Mouse (Mus musculus): ENCODE measurements at regions not wholly inside any gene's neighbourhood (a gene's known extent, or its start where the extent isn't known, plus 50 kb on each side); places are given as distances from the start of the nearest gene placed in this dataset.

GRCm38 (mm10) chr13:114642901-114643491 lies 175.0 kb upstream of the Mocs2 start:
- TF ChIP-seq CTCF (IDR thresholded peaks at IDR 0.05; ENCODE audit: low read depth) (no peak), EP300 (optimal IDR thresholded peaks at IDR 0.05) (no peak)
